Mouse (Mus musculus): Measurements from ENCODE around the gene Vmp1.

The Vmp1 gene

GRCm38 (mm10) chr11:86683395-86684125 lies at the start of gene Vmp1, which contains the start of gene Ptrh2:
Vmp1 (minus strand) TSS chr11:86683836.
Ptrh2 (plus strand) TSS chr11:86683985.
- DNase-seq = peak; percentile 94

GRCm38 (mm10) chr11:86731443-86731842 lies 47.8 kb upstream of the Vmp1 start:
- DNase-seq = no peak

- no peak for DNase-seq
Measured at GRCm38 (mm10) chr11:86725607-86726006, 42.0 kb upstream of the Vmp1 start.

GRCm38 (mm10) chr11:86724982-86725381 lies 41.3 kb upstream of the Vmp1 start:
- peak; percentile 52 for DNase-seq

- DNase-seq = no peak
Measured at GRCm38 (mm10) chr11:86724004-86724403, 40.4 kb upstream of the Vmp1 start.

- no peak for DNase-seq
Measured at GRCm38 (mm10) chr11:86719390-86719789, 35.8 kb upstream of the Vmp1 start.

- DNase-seq = no peak
Measured at GRCm38 (mm10) chr11:86718369-86718768, 34.7 kb upstream of the Vmp1 start.

- no peak for DNase-seq
Measured at GRCm38 (mm10) chr11:86717306-86718065, 33.9 kb upstream of the Vmp1 start.

- no peak for DNase-seq
Measured at GRCm38 (mm10) chr11:86714606-86715005, 31.0 kb upstream of the Vmp1 start.

GRCm38 (mm10) chr11:86701151-86701550 lies 17.5 kb upstream of the Vmp1 start:
- no peak for DNase-seq

- DNase-seq = no peak
Measured at GRCm38 (mm10) chr11:86695461-86695860, 11.8 kb upstream of the Vmp1 start.

GRCm38 (mm10) chr11:86692546-86692945 lies 8.9 kb upstream of the Vmp1 start:
- no peak for DNase-seq

- DNase-seq = no peak
Measured at GRCm38 (mm10) chr11:86691956-86692355, 8.3 kb upstream of the Vmp1 start.

- DNase-seq = no peak
Measured at GRCm38 (mm10) chr11:86691482-86691881, 7.8 kb upstream of the Vmp1 start.

GRCm38 (mm10) chr11:86690383-86690782 lies 6.7 kb upstream of the Vmp1 start:
- DNase-seq = no peak

- no peak for DNase-seq
Measured at GRCm38 (mm10) chr11:86685366-86685765, 1.7 kb upstream of the Vmp1 start.

GRCm38 (mm10) chr11:86684126-86685012 lies 733 bp upstream of the Vmp1 start:
- no peak for DNase-seq

GRCm38 (mm10) chr11:86682861-86683260 lies 775 bp downstream of the Vmp1 start:
- no peak for DNase-seq

- DNase-seq = no peak
Measured at GRCm38 (mm10) chr11:86681423-86681822, 2.2 kb downstream of the Vmp1 start.

GRCm38 (mm10) chr11:86680729-86681128 lies 2.9 kb downstream of the Vmp1 start:
- DNase-seq = no peak

GRCm38 (mm10) chr11:86678957-86679356 lies 4.7 kb downstream of the Vmp1 start:
- no peak for DNase-seq

GRCm38 (mm10) chr11:86675520-86675919 lies 8.1 kb downstream of the Vmp1 start:
- no peak for DNase-seq

- no peak for DNase-seq
Measured at GRCm38 (mm10) chr11:86672772-86673171, 10.9 kb downstream of the Vmp1 start.

Measured in lung, postnatal 10 days (tissue).